Mouse (Mus musculus): ENCODE results near the gene Neurl1a.

- TF ChIP-seq NELFE (IDR thresholded peaks at IDR 0.05; ENCODE audit: low read depth, low read length) (no peak), TAL1 (IDR thresholded peaks at IDR 0.05; ENCODE audit: low read length) (no peak), RCOR1 (IDR thresholded peaks at IDR 0.05; ENCODE audit: low read depth, low read length) (no peak), CHD1 (IDR thresholded peaks at IDR 0.05; ENCODE audit: low read depth, low read length) (no peak), MYC (IDR thresholded peaks at IDR 0.05; ENCODE audit: low read depth, low read length) (no peak)
Measured at GRCm38 (mm10) chr19:47206126-47206525, 27.5 kb downstream of the Neurl1a start.

All from MEL (cell line).